Mouse (Mus musculus) mesoderm, embryonic 11.5 days (tissue): ENCODE measurements around the gene Gm3383.
"Not testable (repeated sequence)": the region's sequence is repeated elsewhere in the genome, so short reads cannot be mapped to it uniquely, and the experiment has no call there.

Source experiments
- DNase-seq: peaks from one replicate; pipeline ENCODE4 v3.0.0-alpha.2; 2012; ENCODE audit warnings: low read depth, low spot score

Gene Gm3383

DNA sequence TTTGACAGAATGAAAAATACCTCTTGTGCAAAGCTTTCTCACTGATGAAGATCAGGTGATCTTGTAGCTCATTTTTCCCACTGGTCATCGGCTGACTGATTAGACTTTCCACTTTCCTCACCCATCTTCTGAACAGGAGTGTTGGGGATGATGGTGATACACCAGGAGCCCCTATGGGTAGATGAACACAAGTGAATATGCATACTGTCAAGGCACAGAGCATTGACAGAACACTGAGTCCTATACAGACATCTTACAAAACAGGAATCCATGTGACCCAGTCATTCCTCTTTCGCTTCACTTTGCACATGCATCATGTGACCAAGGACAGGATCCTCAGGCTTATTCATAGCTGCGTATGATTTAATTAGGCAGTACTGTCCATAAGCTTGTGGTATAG is at the start of gene Gm3383:
TSS of gene Gm3383 (minus strand) at position 101 of the 400 bp plus-strand sequence.
- DNase-seq = not testable (repeated sequence)

DNA sequence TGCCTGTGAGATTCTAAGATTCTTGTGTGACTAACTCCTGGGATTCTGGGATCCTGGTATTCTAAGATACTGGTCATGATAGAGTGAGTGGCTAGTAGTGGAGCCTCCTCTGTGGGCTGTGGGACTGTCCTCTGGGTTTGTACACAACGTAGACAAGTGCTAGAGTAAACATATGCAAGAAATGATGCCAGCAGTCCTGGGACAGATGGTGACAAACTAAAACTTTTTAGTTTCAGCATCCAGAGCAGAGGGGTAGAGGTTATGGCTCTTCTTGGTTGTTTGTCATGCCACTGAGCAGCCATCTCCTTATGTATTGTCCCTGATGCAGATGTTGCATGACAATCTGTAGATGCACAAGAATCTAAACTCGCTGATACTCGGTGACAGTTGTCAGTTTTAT is 48.1 kb upstream of the Gm3383 start:
- not testable (repeated sequence) for DNase-seq

DNA sequence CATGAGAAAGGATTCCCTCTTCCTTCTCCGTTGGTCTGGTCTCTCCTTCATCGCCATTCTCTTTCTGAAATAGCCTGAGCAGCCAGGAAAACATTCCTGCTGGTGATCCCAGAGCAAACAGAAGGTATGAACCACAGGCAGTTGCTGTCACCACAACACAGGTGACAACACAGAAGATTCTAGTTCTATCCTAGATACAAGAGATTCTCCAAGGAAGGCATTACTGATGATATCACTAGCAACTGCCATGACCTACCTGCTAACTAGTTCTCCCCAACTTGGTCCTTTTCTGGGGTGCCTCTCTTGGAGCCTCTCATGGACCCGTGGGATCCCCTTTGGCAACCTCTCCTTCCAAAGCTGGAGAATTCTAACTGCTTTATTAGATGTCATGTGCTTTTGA is 22.4 kb upstream of the Gm3383 start, which contains the start of gene Gm3424:
TSS of gene Gm3424 (minus strand) at position 101 of the 400 bp plus-strand sequence.
- not testable (repeated sequence) for DNase-seq

DNA sequence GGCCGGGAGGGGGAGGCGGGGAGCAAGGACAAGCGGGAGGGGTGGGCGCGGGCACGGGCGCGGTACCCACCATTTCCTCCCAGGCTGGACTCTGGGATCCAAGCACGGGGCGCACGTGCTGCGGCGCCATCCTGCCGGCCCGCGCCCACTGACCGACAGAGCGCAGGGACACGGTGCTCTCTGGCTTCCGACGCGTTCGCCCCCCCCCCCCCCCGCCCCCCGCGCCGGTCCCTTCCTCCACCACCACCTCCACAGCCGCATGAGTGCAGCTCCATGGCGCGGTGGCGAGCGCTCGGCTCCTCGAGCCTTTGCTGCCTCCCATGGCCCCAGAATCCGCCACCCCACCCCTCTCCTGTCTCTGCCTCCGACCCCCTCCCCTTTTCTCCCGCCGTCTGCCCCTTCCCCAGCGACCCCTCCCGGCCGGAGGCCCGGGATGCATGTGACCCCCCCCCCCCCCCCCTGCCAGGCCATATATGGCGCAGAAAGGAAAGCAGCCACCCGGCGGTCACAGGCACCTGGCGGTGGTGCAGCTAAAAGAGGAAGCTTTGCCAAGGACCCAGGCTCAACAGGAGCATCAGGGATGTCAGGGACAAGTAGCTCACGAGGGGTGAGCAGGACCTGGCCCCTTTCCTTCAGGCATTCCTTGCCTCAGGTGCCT is 5.0 kb upstream of the Gm3383 start:
- DNase-seq = not testable (repeated sequence)

DNA sequence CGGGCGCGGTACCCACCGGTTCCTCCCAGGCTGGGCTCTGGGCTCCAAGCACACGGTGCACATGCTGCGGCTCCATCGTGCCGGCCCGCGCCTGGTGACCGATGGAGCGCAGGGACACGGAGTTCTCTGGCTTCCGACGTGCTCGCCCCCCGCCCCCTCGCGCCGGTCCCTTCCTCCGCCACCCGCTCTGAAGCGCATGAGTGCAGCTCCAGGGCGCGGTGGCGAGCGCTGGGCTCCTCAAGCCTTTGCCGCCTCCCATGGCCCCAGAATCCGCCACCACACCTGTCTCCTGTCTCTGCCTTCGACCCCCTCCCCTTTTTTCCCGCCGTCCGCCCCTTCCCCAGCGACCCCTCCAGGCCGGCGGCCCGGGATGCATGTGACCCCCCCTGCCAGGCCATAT is 66.3 kb downstream of the Gm3383 start, which contains the start of gene Gm3373:
TSS of gene Gm3373 (minus strand) at position 101 of the 400 bp plus-strand sequence.
- not testable (repeated sequence) for DNase-seq

DNA sequence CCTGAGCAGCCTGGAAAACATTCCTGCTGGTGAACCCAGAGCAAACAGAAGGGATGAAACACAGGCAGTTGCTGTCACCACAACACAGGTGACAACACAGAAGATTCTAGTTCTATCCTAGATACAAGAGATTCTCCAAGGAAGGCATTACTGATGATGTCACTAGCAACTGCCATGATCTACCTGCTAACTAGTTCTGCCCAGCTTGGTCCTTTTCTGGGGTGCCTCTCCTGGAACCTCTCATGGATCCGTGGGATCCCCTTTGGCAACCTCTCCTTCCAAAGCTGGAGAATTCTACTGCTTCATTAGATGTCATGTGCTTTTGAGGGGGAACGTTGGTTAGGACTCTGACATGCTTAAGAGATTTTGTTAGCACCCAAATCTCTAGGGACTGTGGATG is 120.4 kb downstream of the Gm3383 start, which contains the start of gene Gm9603:
TSS of gene Gm9603 (minus strand) at position 101 of the 400 bp plus-strand sequence.
- not testable (repeated sequence) for DNase-seq

DNA sequence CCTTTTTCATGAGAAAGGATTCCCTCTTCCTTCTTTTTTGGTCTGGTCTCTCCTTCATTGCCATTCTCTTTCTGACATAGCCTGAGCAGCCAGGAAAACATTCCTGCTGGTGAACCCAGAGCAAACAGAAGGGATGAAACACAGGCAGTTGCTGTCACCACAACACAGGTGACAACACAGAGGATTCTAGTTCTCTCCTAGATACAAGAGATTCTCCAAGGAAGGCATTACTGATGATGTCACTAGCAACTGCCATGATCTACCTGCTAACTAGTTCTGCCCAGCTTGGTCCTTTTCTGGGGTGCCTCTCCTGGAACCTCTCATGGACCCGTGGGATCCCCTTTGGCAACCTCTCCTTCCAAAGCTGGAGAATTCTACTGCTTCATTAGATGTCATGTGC is 174.9 kb downstream of the Gm3383 start, which contains the start of gene Gm8265:
TSS of gene Gm8265 (minus strand) at position 101 of the 400 bp plus-strand sequence.
- DNase-seq = not testable (repeated sequence)
